Mouse (Mus musculus): ENCODE results near the gene Zfp273.
"Not testable (repeated sequence)": the region's sequence is repeated elsewhere in the genome, so short reads cannot be mapped to it uniquely, and the experiment has no call there.

Gene Zfp273

DNA sequence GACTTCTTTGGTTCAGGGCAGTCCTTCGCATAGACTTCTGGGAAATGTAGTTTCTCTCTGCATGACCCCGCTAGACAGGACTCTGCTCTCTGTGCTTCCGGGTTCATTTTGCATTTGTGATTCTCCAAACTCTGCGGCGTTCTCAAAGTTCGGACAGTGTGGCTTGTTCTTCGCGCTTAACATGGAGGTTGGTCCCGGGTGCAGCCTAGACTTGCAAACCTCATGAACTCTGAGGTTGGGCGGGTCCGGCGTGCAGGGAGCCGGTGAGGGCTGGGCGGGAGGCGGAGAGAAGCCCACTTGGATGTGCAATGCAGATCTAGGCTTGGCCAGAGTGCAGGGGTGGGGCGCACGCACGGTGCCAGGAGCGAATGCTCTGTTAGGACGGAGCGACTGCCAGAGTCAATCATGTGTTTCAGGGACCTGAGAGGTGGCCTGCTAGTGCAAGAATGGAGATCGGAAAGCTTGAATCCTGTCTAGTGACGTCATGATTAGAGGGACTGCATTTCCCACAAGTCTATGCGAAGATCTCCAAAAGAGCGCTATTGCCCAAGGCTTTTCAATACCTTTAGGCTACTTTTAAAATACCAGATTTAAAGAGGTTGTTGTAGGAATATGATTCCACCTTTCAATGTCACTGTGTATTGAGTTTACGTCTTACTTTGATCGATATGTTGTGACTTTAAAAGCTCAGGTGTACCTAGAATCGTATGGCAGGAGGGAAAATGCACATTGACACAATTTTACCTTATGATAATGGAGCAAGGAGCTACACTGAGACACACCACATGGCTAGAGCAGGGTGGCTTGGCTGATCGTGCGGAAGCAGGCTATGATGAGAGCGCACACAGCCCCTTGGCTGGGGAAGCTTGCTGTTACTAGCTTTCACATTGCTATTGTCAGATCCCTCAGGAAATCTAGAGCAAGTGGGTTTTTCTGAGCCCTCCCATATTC is at the start of gene Zfp273:
TSS of gene Zfp273 (plus strand) at position 31 of the 951 bp plus-strand sequence.
- DNase-seq, result peak; percentile 73

DNA sequence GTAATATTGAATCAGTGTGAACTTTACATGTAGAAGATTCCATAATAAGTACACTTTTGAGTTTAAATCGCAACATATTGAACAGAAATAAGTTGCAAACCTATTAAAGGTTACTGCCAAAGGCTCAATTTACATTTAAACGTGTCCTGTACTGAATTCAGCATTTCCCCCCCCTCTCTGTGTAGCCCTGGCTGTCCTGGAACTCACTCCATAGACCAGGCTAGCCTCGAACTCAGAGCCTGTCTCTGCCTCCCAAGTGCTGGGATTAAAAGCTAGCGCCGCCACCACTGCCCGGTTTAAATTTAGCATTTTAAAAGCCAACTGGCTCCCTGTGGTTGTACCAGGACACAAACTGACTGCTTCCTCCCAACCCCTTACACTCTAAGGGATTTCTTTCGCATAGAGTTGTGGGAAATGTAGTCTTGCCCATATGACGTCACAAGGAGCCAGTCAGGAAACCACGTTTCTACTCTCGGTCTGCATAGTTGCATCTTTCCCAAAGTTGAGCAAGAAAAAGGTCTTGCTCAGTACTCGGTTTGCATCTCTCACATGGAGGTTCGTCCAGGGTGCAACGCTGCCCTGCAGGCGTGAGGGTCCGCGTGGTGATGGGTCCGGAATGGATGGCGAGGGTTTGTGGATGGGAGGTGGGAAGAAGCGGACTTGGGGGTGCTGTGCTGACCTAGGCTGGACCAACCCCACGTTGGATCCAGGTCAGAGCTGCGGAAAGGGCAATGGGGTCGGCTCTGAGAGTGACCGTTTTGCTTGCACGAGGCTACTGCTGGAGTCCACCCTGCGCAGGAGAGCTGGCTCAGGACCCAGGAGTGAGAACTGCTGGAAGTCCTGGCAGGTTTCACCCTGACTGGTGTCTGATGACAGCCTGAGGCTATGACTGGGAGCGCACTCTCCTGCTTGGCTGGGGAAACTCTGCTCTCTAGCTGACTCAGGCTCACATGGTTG is 34.0 kb upstream of the Zfp273 start, which contains the start of gene Zfp493:
TSS of gene Zfp493 (plus strand) at position 429 of the 957 bp plus-strand sequence.
- DNase-seq, result peak; percentile 55

DNA sequence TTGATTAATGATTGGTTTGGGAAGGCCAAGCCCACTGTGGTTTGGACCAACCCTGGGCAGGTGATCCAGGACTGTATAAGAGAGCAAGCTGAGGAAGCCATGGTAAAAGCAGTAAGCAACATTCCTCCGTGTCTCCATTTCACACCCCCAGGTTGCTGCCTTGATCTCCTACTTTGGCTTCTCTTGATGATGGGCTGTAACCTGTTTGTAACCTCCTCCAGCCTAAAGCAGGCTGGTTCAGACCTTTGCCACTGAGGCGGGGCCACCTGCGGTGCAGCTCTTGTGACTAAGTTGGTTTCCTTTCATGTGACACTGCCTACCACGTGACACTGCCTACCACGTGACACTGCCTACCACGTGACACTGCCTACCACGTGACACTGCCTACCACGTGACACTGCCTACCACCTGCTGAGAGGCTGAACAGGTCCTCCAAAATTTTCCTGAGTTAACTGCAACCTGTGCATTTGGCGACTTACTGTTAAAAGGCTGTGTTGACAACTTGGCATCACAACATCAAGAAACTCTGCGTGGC is 21.6 kb upstream of the Zfp273 start:
- no peak for DNase-seq

DNA sequence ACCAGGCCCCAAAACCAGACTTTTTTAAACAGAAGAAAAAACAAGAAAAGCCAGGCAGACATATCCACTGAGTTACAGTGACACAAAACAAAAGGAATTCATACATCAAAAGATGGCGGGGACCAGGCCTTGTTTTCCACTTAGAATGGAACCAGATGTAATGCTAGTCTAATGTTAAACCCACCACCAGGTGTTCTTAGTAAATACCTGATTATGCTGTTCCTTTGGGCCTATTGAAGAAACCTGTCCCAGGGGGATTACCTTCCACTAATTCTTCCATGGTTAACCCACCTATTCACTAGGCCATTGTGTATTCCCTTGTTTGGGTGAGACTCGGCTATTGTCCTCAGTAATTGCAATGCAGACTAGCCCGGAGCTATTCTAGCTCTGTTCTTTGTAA is 14.9 kb upstream of the Zfp273 start:
- no peak for DNase-seq

DNA sequence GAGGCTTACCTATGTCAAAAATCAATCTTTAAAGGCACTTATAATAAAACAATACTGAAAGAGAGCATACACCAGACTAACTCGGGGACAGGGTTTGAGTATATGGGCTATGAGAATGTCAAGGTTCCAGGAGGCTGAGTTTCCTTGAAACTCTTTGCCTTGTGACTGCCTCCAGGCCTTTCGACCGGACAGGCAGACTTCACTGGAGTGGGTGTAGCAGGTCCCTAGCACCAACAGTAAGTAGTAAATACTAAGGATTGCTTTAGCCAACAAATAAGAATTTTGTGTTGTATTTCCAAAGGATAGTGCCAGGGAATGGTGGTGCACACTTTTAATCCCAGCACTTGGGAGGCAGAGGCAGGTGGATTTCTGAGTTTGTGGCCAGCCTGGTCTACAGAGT is 14.4 kb upstream of the Zfp273 start:
- DNase-seq, result not testable (repeated sequence)

DNA sequence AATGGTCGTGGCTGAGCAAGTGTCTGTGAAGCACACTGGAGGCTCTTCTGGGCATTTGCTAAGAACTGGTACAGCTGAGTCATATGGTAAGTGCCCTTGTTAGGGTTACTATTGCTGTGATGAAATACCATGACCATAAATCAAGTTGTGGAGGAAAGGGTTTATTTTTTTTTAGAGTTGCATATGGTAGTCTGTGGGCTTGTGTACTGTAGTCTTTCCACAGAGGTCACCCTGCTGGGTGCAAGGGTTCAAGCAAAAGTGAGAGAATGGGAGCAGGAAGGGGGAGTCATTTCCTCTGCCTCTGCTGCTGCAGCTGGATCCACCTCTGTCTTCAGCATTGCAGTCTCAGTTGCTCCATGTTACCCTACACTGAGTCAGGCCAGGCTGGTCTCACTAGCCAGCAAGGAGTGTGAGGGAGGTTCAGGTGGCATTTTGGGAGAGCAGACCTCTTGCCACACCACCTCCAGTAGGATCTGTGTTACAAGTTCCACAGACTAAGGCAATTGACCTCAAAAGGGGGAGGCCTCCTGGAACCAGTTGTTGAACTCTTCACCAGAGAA is 1.8 kb upstream of the Zfp273 start:
- no peak for DNase-seq

DNA sequence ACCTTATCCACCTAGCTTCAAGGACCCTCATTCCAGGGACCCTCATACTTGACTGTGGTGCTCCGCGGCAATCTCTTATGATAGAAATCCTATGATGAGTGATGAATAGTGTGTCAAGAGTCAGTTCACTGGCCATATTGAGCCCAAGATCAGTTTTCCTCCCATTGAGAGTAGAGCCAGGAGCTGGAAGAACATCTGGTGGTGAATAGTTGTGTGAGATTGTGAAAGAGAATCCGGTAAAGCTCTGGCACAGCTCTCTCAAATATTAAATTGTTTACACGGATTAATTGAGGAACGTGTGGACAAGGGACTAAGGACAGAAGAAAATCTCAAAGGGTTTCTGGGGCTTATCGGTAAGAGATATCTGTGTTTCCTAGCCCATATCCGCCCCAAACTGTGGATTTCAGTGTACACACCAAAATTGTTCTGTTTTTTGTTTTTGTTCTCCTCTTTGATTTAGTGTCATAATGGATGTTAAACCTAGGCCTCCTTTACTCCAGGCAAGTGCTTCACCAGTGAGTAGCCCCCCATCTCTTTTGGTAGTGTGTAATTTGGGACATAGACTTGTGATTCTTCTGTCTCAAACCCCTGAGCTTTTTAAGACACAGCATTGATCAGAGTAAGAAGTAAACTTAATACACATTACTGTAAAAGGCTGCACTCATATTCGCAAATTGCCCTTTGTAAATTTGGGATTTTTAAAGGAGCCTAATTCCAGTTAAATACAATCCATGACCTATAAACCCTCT is 405 bp upstream of the Zfp273 start:
- no peak for DNase-seq

DNA sequence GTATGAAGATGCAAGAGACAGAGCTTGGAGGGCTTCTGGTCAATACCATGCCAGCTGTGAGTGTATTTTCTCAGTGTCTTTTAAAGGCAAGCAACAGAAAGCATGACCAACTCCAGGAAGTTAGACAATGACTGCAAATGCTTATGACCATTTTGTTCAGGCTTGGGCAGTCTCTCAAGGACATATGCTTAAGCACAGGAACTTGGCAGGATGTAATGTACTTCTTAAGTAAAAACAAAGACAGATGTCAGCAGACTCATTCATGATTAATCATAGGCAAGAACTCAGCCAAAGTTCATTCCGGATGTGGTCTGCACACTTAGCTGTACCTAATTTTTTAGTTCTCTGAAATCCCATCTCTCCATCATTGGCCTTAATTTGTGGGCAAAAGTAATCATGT is 5.1 kb downstream of the Zfp273 start:
- no peak for DNase-seq

DNA sequence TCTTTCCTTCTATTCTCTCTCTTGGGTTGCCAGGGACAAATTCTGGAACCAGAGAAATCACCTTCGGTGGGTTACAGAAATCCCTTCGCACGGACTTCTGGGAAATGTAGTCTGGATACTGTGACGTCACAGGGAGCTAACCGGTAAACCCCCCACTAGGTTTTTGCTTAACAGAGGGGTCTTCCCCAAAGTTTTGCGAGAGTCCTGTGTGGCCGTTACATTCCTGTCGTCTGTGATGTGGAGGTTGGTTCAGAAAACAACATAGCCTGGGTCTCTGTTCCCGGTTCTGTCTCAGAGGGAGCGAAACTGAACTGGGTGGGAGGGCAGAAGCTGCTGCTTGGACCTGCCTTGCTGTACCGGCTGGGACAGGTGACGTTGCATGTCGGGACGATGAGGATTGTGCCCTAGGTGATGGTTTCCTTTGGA is 17.4 kb downstream of the Zfp273 start, which contains the start of gene Gm10037:
TSS of gene Gm10037 (plus strand) at position 196 of the 426 bp plus-strand sequence.
- peak; percentile 66 for DNase-seq

DNA sequence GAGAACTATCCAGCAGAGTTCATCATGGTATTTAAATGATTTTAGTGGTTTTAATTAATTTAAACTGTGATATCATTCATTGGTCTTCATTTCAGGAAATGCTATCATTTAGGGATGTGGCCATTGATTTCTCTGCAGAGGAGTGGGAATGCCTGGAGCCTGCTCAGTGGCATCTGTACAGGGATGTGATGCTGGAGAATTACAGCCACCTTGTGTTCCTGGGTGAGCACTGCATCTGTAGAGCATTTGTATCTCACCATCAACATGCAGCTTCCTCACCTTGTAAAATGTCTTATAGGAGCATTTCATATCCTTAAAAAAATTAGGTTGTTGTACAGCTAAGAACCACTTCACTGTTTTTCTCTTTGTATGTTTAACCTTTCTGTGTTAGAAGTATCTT is 19.6 kb downstream of the Zfp273 start:
- DNase-seq, result not testable (repeated sequence)

DNA sequence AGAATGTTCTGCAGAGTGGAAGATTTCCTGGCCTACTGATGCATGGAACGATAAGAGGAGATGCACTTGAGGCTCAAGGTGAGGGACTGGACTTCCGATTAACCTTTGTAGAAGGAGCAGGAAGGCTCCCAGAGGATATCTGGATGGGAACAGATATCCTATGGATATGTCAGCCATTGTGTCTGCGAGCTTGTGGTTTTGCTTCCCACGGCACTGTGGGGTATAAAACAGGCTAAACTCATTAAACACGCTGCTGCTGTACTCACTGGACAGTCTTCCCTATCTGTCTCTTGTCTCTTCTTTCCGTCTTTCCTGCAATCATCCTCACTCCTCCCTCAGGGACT is 30.2 kb downstream of the Zfp273 start:
- no peak for DNase-seq

DNA sequence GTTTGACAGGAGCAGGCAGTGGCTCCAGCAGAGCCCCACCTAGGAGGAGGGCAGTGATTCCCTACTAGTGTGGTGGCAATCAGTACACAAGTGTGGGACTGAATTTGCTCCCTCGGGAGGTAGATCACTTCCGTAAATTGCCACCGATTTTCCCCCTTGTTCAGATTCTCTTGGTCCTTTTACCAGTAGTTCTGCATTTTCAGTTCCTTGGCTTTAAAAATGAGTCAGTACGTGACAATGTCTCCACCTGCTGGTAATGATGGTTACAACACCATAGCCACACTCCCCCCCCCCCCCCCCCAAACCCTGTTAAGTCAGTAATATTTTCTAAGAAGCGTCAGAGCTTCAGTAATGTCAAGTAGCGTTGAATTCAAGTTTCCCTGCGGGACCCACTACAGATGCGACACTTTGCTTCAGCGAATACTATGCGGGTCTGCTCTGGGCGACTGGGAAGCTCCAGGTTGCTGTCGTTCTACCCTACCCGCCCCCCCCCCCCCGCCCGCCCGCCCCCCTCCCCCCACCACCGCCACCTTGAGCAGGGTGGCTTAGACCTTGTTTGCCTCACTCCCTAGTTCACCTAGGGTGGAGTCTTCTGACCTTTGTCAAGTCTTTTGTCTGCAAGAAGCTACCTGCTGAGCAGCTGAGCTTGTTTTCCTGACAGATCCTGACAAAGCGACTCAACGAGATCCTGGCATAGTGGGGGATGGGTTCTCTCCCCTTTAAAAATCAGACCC is 30.7 kb downstream of the Zfp273 start:
- DNase-seq, result peak; percentile 58

DNA sequence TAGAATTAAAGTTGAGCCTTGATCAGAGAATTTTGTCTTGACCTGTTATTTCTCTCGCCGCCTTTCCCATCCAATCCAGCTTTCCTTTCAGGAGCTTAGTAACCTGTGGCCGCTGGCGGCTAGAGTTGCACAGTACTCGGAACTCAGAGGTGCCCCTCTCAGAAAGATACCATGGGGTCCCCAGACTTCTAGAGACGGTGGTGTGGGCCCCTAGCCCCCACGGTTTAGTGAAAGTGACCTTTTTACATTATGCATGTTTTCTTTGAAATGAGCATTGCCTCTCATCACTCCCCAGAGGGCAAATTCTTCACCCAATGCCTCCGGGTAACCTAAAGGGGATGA is 31.3 kb downstream of the Zfp273 start:
- no peak for DNase-seq

DNA sequence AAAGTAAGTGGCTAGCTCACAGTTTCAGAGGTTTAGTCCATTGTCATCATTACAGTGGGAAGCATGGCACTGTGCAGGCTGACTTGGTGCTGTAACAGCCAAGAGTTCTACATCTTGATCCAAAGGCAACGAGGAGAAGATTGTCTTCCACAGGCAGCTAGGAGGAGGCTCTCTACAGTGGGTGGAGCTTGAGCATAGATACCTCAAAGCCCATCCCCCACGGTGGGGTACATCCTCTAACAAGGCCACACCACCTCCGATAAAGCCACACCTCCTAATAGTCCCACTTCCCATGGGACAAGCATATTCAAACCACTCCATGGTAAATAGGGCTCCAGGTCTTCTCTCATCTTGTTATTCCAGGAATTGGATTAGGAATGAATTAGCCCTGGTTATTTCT is 36.8 kb downstream of the Zfp273 start:
- DNase-seq, result no peak

DNA sequence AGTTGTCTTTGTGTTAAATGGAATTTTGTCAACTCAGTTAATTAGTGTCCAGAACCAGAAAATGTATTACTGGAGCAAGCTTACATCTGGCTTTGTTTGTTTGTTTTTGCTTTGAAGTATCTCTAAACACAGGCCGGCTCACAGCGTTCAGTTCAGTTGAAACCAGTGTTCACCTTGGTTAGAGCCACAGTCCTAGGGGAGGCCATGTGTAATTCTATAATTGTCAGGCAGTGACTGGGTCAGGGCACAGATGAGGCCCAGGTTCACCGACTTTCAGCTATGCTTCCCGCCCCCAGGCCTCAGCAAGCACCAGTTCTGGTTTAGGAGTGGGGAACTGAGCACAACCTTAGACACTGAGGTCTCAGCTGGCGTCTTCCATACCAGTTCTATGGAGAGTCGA is 39.6 kb downstream of the Zfp273 start:
- DNase-seq, result no peak

DNA sequence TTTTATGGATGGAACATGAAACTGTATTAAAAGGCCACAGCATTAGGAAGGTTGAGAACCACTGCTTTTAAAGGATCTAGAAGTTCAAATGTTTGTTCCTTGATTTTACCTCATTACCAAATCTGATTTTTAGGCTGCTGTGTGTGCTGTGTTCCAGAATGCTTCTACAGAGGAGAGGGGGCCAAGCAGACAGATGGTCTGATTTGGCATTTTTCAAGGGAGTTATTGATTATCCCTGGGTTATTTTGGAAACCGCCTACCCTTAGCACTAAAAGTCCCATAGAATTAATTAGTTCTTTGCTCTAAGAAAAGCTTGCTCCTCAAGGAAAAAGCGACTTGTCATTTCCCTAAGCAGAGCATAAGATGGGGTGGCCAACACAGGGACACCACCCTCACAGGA is 40.4 kb downstream of the Zfp273 start:
- no peak for DNase-seq

DNA sequence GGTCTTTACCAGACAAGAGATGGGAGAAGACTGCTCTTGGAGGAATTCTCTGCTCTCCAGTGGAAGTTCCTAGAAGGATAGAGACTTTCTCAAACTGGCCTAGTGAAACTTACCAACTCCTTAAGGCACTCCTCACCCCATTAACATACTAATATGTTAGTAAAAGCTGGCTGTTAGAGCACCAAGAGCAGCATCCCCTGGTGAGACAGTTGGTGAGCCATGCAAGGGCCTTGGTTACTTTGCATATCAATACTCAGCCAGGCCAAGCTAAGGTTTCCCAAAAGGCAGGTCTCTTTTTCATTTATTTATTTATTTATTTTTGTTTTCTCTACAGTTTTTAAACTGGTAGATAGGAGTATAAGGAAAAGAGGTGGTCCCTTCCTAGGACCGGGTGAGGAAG is 43.8 kb downstream of the Zfp273 start:
- no peak for DNase-seq

DNA sequence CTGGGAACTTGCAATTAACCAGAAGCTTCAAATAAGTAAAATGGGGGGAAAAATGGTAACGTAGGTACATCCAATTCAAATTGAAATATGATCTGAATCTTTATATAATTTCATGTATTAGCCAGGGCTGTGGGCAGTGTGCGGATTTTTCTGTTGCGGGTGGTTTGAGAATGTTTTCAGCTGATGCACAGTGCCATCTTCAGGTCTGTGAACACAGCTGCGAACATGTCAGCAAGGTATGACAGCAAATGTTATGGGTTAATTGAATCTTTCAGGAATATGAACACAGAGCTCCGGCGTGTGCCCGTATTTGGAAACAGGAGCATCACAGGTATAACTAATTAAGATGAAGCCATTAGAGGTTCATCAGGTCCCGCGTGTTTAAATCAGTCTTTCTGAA is 49.0 kb downstream of the Zfp273 start:
- DNase-seq, result no peak

DNA sequence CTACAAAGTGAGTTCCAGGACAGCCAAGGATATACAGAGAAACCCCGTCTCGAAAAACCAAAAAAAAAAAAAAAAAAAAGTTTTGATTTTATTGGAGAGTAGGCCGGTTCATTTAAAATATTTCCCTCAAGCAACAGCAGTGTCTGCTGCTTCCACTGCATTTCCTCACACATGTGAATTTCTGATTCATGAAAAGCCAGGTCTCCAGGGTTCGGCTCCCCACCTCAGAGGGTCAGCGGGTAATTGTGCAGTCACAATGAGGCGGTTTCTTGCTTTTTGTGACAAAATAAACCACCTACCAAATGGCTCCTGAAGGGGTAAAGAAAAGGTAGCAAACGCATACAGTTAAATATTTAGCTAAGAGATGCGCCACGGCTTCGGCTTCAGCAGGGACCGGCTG is 49.5 kb downstream of the Zfp273 start, which contains the start of gene BC048507:
TSS of gene BC048507 (plus strand) at position 301 of the 400 bp plus-strand sequence.
- no peak for DNase-seq

DNA sequence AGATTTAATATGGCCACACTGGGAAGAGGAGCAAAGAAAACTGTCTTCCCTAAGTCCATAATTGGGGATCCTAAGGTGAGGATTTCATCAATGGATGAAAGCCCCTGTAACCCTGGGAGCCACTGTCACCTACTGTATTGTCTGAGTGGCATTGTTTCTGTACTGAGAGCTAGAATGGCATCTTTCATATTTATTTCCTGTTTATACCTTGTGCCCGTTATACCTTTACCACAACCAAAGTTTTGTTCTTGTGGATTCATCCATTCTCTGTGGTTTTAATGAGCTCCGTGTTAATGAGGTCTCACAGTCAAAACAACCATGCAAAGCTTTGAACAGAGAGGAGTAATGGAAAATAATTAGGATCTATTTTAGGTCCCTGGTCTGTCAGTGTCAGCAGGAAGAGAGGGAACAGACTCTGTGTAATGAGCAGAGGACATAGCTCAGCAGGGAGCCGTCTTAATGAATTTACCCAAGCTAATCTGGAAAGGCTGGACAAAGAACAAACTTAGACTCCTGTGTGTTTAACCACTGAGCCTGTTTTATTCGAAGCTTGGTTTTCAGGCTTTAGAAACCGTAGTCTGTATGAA is 51.3 kb downstream of the Zfp273 start:
- no peak for DNase-seq

DNA sequence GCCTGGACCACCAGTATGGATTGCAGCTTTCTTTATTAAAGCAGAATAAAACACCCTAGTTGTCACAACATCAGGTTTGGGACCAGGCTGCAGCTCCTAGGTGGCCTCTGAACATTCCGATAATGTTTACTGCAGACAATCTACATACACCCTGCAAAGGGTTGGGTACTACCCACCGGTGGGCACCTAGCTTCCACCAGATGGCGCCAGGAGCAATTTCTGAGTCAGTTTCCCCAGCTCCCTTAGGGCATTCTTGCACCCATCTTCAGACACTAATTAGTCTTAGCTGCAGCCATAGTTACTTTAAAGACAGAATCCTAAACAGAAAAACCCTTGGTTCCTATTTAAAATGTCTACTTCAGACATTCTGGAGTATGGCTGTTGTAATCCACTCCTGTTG is 54.4 kb downstream of the Zfp273 start:
- DNase-seq, result peak; percentile 41
